Mouse (Mus musculus): ENCODE data around the gene Myh14. TPM values are rescaled to one million over a fixed set of nuclear protein-coding genes. Genes with fewer than 3 reads are reported as not detected.
A peak's percentile ranks its signal among the peaks of the same experiment; 100 is the strongest.
"Not testable (repeated sequence)": the region's sequence is repeated elsewhere in the genome, so short reads cannot be mapped to it uniquely, and the experiment has no call there.

Myh14 gene
- 0.66 and 1.0 TPM in 2 replicates for polyA plus RNA-seq (2015; fragmentation: Nextera tagmentation; extraction: Ambion mirVana)

DNA sequence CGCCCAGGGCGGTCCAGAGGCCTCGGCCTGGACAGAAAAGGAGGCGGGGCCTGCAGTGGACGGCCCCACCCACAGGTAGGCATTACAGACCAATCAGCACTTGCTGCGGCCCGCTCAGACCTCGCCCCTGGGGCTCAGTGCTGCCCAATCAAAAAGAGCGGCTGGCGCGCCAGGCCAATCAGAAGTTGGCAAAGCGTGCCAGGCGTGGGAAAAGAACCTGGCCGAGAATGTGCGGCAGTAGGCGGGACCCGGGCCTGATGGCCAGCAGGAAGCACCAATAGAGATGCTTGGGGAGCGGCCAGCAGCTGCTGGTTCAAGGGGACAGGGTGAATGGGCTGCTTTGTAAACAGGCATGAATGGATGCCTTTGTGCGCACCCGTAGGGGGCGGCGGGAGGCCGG lies at the start of gene Myh14:
Myh14 (minus strand) TSS at position 41 of the 400 bp plus-strand sequence.
- DNase-seq (ENCODE audit: low spot score), result no peak

DNA sequence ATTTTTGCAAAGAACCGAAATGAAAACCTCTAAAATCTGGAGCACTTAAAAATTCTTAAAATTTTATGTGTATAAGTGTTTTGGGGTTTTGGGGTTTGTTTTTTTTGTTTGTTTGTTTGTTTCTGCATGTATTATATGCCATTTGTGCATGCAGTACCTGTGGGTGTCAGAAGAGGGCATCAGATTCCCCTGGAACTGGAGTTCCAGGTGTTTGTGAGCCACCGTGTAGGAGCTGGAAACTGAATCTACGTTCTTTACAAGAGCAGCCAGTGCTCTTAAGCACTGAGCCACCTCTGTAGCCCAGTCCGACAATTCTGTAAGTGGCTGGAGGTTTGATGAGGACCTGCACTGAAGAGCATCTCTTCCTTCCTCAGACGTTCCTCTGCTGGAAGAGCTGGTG lies 39.2 kb upstream of the Myh14 start:
- DNase-seq (ENCODE audit: low spot score), result no peak

DNA sequence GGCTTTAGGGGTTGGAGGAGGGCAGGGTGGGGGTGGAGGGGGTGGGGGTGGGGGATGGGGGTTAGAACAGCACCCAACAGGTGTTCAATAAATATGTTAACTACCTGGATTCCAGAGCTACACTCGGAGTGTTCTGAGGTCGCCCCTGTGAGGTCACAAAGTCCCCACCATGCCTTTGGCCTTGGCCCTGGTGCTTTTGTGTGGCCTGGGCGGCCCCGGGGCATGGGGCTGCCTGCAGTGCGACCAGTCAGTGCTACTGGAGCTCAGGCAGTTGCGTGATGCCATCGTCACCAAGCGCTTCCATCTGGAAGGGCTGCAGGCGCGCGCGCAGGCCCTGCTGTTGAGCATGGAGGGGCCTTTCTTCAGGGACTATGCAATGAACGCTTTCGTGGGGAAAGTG lies 37.9 kb upstream of the Myh14 start, which contains the start of gene Izumo2:
Izumo2 (plus strand) TSS at position 169 of the 400 bp plus-strand sequence.
- no peak for DNase-seq (ENCODE audit: low spot score)

DNA sequence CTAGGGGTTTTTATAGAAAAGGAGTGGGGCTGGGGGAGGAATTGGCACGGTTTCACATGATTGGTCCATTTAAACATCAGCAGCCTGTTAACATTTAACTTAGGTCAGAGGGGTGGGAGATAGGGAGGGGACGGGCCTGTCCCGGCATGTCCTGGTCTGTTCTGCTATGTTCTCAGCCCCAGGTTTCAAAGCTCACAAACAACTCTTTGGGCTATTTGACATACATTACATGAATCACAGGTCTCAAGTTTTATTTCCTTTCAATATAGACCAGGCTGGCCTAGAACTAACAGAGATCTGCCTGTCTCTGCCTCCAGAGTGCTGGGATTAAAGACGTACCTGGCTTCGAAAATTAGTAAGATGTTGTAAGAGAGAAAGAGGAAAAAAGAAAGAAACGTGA lies 37.5 kb upstream of the Myh14 start:
- not testable (repeated sequence) for DNase-seq (ENCODE audit: low spot score)

DNA sequence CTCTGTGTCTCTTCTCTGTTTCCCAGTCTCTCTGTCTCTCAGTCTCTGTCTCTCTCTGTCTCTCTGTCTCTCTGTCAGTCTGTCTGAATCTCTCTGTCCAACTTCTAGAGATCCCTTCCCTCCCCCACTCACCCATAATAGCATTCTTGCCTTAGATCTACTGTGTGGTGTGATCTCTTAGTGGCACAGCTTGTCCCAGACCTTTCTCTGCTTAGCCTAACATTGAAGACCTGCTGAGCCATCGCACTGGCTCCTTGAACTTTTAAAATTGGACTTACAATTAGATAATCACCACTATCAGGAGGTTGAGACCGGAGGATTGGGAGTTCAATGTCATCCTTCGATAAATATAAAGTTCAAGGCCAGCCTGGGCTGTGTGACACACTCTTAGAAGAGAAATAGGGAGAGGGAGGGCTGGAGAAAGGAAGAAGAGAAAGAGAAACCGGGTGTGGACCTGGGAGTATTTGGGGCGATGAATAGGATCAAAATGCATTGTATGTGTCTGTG lies 36.6 kb upstream of the Myh14 start:
- no peak for DNase-seq (ENCODE audit: low spot score)

DNA sequence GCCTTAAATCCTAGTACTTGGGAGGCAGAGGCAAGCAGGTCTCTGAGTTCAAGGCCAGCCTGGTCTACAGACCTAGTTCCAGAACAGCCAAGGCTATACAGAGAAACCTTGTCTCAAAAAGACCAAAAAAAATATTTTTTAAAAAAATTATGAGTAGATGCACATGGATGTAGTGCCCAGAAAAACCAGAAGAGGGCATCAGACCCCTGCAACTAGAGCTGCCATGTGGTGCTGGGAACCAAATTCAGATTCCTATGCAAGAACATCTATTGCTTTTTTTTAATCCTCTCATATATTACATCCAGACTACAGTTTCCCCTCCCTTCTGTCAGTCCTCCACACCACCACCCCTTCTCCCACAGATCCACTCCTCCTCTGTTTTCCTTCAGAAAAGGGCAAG lies 35.7 kb upstream of the Myh14 start:
- no peak for DNase-seq (ENCODE audit: low spot score)

DNA sequence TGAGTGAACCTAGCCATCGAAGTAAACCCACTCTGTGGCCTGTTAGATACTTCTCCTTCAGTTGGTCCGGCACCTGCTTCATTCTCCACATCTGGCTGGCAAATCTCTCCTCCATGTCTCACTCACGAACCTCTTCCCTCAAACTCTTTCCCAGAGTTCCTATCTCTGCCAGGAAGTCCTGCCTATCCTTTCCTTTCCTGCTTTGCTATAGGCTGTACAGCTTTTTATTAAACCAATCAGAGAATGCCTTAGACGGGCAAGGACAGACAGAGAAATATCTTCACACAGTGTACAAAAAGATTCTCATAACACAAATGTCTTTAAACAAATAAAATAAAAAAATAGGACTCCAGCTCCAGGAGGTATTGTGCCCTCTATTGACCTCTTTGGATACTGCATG lies 34.4 kb upstream of the Myh14 start:
- DNase-seq (ENCODE audit: low spot score), result no peak

DNA sequence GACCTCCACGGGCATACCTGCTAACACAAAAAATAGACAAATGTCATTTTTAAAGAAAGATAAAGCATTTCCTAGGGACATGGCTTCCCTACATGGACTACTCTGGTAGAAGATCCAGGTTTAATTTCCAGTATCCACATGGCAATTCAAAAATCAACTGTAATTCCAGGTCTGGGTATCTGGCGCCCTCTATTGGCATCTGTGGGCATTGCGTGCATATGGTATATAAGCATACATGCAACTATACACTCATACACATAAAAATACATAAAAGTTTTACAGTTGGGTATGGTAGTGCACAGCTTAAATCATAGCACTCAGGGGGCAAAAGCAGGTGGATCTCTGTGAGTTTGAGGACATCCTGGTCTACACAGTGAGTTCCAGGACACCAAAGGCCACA lies 33.7 kb upstream of the Myh14 start:
- DNase-seq (ENCODE audit: low spot score), result peak; percentile 15

DNA sequence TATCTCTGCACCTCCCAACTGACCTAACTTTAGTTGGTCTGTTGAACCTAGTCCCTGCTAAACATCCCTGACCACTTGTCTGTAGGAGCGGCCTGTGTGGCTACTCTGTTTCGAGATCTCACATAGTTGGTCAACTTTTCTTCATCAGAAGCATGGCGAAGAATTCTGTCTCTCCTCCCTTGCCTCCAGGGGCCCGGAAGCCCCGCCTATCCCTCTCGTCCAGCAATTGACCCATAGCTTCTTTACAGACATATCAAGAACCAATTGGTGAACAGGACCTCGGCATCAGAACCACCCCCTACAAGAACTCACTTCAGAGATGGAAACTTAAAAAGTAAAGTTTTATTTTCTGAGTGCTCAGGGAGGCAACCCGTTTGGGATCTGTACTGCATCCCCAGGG lies 32.3 kb upstream of the Myh14 start:
- DNase-seq (ENCODE audit: low spot score), result no peak

DNA sequence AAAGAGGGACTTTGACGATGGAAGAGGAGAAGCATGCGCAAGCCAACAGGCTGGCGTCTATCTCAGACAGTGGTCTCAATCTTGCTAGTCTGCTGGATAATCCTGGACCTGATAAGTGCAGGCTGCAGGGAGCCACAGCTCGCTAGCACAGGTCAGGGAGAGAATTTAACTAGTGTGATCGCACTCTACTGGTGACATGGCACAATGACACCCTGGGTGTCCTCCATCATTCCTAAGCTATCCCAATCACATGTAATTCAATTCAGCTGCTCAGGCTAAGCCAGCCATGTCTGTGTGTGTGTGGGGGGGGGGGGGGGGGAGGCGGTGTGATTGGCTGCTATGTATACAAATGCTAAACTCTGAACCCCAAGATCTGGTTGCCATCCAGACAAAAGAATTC lies 31.3 kb upstream of the Myh14 start:
- no peak for DNase-seq (ENCODE audit: low spot score)

DNA sequence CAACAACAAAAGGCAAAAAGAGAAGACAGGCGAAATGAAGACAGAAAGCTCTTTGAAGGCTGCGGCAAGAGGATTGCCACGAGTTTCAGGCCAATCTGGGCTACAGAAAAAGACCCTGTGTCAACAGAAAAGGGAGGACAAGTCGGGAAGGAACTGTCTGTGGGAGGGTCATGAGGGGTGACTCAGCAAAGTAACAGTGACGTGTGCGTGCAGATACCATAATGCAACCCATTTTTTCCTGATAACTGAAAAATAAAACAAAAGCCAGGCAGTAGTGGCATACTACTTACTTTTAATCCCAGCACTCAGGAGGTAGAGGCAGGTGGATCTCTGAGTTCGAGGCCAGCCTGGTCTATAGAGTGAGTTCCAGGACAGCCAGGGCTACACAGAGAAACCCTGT lies 27.3 kb upstream of the Myh14 start:
- no peak for DNase-seq (ENCODE audit: low spot score)

DNA sequence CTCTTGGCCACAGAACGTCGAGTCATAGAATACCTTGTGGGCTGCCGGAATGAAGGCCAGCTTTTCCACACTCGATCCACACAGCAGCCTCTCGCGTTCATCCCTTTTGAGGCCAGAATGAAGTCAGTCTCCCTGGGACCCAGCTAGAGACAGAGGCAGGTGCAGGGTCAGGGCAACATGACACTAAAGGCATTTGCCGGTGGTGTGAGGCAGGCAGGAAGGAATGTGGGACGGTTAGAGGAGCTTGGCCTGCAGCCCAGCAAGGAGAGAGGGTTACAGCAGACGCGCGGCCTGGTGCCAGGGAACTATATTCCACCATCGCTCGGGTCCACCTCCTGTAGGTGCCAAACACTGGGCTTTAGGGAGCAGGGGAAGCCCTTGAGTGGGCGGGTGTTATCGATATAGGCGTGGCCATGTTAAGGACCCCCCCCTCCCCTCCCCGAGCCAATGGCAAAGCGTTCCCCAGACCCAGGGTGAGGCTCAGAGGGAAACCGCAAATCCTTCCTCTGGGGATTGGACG lies 26.6 kb upstream of the Myh14 start:
- DNase-seq (ENCODE audit: low spot score), result no peak

DNA sequence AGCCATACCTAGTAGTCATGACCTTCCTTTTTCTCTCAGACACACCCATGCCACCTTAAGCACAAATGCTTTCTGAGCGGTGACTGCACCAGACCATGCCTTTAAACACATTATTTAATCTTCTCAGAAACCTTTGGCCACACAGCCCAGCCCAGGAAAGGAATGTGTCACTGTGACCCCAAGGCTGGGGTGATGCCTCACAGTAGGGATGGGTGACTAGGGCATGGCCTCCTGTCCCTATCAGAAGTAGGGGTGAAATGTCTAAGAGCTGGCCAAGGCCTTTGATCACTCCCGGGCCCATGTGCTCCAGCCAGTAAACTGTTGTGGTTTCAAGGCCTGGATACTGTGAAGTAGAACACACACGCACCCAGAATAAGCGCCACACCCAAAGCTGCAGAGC lies 24.6 kb upstream of the Myh14 start:
- no peak for DNase-seq (ENCODE audit: low spot score)

DNA sequence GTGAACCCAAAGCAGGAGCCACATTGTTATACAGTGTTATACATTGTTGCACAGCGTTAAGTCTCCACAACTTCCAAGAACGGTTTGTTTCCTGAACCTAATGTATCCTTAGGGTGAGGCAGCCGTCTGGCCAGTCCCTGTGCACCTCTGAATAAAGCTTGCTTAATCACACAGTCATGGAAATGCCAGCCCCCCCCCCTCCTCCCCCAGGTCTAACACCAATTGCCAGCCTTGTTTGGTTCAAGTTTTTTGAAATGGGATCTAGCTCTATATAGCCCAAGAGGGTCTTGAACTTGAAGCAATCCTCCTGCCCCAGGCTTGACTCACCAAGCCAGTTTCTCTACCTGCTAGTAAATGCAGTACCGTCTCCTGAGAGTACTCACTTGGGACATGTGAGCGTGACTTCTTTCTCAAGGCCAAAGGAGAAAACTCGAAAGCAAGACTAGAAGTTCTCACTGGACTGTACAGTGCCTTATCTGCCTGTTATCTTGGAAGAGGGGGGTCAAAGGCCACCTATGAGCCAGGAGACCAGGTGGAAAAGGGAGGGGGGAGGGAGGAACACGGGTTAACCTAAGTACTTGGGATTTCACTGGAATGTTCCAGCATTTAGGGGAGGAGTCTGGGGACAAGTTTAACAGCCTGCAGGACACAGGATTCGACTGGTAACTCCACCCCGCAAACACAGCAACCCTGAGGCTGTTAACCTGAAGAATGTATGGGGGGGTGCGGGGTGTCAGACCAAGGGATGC lies 23.0 kb upstream of the Myh14 start:
- no peak for DNase-seq (ENCODE audit: low spot score)

DNA sequence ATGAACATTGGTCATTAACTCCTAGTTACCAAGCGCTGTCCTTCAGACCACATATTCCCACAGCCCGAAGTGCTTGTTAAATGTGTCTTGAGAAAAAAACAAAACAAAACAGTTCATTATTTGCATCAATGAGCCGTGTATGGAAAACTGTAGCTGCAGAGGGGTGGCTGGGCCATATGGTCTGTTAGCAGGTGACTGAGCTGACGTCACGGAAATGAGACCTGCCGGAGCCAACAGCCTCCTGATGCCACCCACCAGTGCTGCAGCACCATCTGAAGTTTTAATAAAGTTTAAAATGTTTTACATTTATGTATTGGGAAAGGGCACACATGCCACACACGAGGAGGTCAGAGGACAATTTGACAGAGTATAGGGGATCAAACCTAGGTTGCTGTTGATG lies 18.7 kb upstream of the Myh14 start:
- DNase-seq (ENCODE audit: low spot score), result no peak

DNA sequence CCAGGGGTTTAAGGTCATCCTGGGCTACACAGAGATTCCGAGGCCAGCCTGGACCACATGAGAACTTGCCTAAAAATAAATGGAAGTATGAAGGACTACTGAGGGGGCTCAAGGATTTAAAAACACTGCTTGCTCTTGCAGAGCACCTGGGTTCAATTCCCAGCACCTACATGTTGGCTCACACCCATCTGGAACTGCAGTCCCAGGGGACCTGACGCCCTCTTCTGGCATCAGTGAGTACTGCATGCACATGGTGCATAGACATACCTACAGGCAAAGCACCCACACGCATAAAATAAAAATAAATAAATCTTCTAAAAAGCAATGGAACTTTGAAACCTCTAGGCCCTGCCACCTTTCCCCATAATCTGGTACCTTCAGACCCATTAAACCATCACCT lies 18.2 kb upstream of the Myh14 start:
- DNase-seq (ENCODE audit: low spot score), result no peak

DNA sequence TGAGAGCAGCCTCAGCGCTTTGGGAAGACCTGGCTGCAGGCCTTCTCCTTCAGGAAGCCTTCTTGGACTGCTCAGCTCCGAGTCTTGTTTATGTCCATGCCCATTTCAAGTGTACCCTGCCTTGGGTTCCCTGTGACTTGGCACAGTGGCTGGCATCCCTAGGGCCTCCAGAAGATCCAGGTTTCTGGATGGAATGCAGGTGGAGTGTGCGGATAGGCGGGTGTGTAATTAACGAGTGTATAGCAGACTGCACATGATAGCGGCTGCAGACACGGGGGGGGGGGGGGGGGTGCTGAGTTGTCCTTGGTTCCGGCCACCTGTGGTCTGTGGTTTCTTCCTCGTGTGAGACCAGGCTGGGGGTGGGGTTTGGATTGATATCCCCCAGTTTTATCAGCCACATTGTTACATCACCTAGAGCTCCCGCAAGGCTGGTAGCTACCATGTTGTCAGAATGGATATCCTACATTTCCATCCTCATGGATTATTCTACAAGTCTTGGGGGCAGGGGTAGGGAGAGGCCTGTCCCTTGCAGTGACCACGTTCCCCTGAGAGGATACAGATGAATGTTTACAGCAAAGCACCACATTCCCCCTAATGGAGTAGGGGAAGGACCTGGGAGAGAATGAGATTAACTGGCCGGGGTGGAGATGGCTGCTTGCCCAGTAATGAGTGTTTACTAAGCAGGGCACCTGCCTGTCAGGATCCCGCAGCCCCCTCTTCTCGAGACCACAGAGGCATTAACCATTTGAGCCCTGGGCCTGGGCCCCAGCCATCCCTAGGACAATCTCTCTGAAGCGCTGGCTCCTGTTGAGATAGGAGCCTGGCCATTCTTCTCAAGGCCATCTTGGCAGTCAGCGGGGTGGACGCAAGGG lies 15.1 kb upstream of the Myh14 start:
- no peak for DNase-seq (ENCODE audit: low spot score)

DNA sequence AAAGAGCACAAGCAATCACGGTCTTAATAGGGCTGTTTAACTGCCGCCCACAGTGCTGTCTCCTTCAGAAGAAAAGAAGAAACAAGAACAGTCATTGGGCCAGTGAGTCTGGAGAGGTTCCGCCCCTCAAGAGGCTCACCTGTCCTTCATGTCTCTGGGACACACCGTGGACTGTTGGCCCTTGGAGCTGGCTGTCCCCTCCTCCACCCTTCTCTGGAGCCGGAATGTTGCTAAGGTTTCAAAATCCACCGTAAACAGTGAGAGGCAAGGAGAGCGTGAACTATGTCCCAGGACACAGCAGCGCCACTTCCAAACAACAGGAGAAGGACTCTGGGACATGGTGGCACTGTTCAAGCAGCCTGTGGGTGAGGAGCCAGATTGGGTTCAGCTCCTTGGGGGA lies 13.0 kb upstream of the Myh14 start:
- DNase-seq (ENCODE audit: low spot score), result no peak

DNA sequence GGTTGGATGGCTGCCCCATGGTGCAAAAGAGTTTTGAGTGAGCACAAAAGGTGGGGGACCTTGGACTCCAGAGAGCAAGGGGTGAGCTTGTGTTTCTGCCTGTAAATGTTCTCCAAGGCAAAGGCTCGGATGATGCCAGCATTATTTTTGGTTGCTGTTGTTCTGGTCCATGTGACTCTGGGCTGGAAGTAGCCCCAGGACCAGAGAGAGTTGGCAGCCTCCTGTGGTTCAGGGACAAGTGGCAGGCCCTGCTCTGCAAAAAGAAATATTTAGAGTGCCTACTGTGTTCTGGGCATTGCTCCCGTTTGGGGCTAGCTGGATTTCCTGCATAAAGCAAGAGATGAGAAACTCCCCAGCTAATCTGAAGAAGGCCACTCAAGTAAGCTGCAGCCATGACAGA lies 6.0 kb upstream of the Myh14 start:
- no peak for DNase-seq (ENCODE audit: low spot score)

DNA sequence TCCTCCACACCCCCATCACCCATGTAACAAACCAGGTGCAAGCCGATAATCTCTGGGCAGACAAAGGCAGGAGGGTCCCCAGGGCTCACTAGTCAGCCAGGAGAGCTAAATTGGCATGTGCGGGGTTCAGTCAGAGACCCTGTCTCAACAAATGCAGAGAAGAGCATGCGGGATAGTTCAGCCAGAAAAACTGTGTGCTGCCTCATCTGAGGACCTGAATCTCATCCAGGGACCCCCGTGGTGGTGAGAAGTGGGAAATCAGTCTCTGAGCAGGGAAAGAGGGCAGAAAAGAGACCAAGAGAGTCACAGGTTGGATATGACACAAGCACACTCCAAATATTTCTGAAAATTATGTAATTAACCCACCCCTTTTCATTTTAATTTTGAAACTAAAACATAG lies 5.5 kb upstream of the Myh14 start:
- DNase-seq (ENCODE audit: low spot score), result no peak

DNA sequence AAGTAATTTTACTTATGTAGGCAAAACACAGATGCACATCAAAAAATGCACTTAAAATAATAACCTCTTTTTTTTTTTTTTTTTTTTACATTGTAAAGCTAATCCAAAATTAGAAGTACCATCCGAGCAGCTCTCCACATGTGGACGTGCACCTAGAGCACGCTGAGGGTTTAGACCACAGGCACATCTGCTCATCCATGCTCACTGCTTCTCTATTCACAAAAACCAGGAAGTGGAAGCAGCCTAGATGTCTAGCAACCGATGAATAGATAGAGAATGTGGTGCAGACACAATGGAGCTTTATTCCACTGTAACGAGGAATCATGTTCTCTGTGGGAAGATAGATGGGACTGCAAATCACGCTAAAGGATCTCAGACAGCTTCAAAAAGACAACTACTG lies 4.5 kb upstream of the Myh14 start:
- no peak for DNase-seq (ENCODE audit: low spot score)

DNA sequence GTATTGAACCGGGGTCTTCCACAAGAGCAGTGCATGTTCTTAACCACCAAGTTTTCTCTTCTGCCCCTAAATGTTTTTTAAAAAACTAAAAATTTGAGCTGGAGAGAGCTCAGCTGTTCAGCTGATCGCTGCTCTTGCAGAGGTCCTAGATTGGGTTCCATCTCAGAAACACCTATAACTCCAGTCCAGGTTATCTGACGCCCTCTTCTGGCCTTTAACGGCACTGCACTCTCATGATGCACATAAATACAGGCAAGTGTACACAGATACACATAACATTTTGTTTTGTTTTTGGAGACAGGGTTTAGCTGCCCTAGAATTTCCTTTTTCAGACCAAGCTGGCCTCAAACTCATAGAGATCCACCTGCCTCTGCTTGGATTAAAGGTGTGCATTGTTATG lies 3.9 kb upstream of the Myh14 start:
- no peak for DNase-seq (ENCODE audit: low spot score)

Data from thymus, postnatal 0 days (tissue).